Mouse (Mus musculus): ENCODE data around the gene Taf1d. TPM values are rescaled to one million over a fixed set of nuclear protein-coding genes. Genes with fewer than 3 reads are reported as not detected.

Taf1d gene
- 64.8 and 66.2 TPM in 2 replicates for polyA plus RNA-seq (2015; fragmentation: Nextera tagmentation; extraction: Ambion mirVana)

DNA sequence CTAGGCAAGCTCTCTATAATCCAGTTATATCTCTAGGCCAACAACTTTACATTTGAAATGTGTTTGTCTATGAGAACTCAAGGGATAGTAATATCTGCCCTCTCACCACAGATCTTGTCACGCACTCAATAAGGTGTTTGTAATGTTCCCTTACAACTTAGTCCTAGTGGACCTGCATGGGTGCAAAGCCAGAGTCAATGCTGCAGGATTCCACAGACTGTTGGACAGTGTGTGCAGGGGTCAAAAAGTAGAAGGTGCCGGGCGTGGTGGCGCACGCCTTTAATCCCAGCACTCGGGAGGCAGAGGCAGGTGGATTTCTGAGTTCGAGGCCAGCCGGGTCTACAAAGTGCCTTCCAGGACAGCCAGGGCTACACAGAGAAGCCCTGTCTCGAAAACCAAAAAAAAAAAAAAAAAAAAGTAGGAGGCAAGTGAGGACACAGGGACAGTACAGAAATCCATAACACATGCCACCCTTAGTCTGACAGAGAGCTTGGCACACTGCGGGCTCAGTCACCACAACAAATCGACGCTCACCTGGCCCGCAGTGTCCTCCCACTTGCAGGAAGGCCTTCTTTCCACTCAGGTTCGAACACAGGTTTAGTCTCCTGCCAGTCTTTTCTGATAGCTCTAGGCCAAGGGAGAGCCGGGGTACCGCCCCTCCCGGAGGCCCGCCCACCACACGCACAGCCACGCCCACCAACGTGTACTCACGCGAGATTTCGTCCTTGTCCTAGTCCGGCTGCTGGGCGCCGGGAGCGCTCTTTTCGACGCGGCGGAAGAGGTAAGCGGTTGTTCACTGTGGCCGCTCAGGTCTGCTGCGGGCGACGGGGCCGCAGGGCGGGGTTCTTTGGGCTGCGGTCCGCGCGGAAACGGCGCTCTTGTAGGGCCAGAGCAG lies at the start of gene Taf1d:
Taf1d (plus strand) TSS at position 712 of the 895 bp plus-strand sequence.
- H3K4me1 ChIP-seq, result peaks cover 29% of the 10 kb centered on the region
- peak within 1 kb of the TSS; percentile 91 for H3K27ac ChIP-seq
- H3K4me3 ChIP-seq, result peak within 1 kb of the TSS; percentile 88
- H3K9me3 ChIP-seq (replicated peaks), result no peaks in the 10 kb centered on the region
- H3K27me3 ChIP-seq, result no peaks in the 10 kb centered on the region
- WGBS, result 13% methylated on average over 43 of the region's 45 CpGs
- peak within 1 kb of the TSS; percentile 97 for H3K9ac ChIP-seq
- H3K4me2 ChIP-seq, result peak within 1 kb of the TSS; percentile 88
- peaks cover 27% of the 10 kb centered on the region for H3K36me3 ChIP-seq (ENCODE audit: poor library complexity, severe bottlenecking)
- peak; percentile 99 for ATAC-seq

DNA sequence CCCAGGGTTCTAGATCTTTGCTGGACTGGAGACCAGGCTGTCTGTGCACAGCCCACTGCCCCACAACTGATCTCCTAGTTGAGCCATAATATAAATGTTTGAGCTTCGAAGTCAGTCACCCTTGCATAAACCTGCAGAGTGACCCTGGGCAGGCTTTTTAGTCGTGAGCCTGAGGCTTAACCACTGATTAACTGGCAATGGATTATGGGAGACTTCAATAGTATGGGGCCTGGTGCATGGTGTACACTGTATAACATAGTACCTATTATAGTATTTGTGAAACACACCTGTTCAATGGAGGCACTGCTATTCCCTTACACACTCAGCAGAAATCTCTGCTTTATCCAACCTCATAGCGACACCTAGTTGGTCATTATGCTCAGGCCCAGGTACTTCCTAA lies 49.8 kb upstream of the Taf1d start:
- 79% methylated on average over 3 of the region's 3 CpGs for WGBS
- no peak overlapping the region for H3K4me3 ChIP-seq
- no peak overlapping the region for H3K9ac ChIP-seq
- no peaks in the 10 kb centered on the region for H3K4me1 ChIP-seq
- no peaks in the 10 kb centered on the region for H3K9me3 ChIP-seq (replicated peaks)
- H3K4me2 ChIP-seq, result no peak overlapping the region
- H3K27ac ChIP-seq, result no peak overlapping the region
- no peaks in the 10 kb centered on the region for H3K27me3 ChIP-seq
- peaks cover 14% of the 10 kb centered on the region for H3K36me3 ChIP-seq (ENCODE audit: poor library complexity, severe bottlenecking)
- no peak for ATAC-seq

DNA sequence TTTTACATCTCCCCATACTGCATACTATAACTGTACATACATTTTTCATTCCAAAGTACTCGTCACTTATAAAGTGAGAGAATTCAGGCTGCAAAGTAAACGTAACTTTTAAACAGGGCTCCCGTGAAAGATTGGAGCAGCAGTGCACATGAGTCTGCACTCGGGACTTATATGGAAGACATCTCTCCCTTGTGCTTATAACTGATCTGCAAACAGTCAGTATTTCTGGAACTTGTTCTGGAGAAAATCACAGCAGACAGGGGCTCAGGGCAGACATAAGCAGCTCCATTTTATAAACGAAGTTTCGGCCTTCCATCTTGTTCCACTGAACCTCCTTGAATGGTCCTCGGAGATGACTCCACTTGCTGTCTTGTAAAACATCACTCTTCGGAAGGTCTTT lies 44.0 kb upstream of the Taf1d start:
- Histone ChIP-seq H3K4me1 (no peaks in the 10 kb centered on the region), H3K27me3 (no peaks in the 10 kb centered on the region), H3K4me2 (no peak overlapping the region), H3K27ac (no peak overlapping the region), H3K9ac (no peak overlapping the region), H3K9me3 (replicated peaks) (no peaks in the 10 kb centered on the region), H3K36me3 (ENCODE audit: poor library complexity, severe bottlenecking) (peaks cover 68% of the 10 kb centered on the region), H3K4me3 (no peak overlapping the region)
- ATAC-seq, result no peak
- WGBS, result 93% methylated on average over 8 of the region's 8 CpGs

- H3K9me3 ChIP-seq (replicated peaks), result no peaks in the 10 kb centered on the region
- H3K4me1 ChIP-seq, result no peaks in the 10 kb centered on the region
- no peak overlapping the region for H3K9ac ChIP-seq
- no peaks in the 10 kb centered on the region for H3K27me3 ChIP-seq
- no peak overlapping the region for H3K4me3 ChIP-seq
- no peak for ATAC-seq
- H3K27ac ChIP-seq, result no peak overlapping the region
- WGBS, result 94% methylated on average over 10 of the region's 10 CpGs
- peaks cover 82% of the 10 kb centered on the region for H3K36me3 ChIP-seq (ENCODE audit: poor library complexity, severe bottlenecking)
- no peak overlapping the region for H3K4me2 ChIP-seq
Observed at GRCm38 (mm10) chr9:15263487-15263886, 42.5 kb upstream of the Taf1d start.

GRCm38 (mm10) chr9:15273981-15274380 lies 32.0 kb upstream of the Taf1d start:
- no peak overlapping the region for H3K9ac ChIP-seq
- ATAC-seq, result no peak
- H3K9me3 ChIP-seq (replicated peaks), result no peaks in the 10 kb centered on the region
- H3K4me3 ChIP-seq, result no peak overlapping the region
- peaks cover 74% of the 10 kb centered on the region for H3K36me3 ChIP-seq (ENCODE audit: poor library complexity, severe bottlenecking)
- H3K4me2 ChIP-seq, result no peak overlapping the region
- no peak overlapping the region for H3K27ac ChIP-seq
- 96% methylated on average over 2 of the region's 2 CpGs for WGBS
- H3K27me3 ChIP-seq, result no peaks in the 10 kb centered on the region
- H3K4me1 ChIP-seq, result peaks cover 13% of the 10 kb centered on the region

- H3K27me3 ChIP-seq, result no peaks in the 10 kb centered on the region
- no peak overlapping the region for H3K4me2 ChIP-seq
- H3K9me3 ChIP-seq (replicated peaks), result no peaks in the 10 kb centered on the region
- H3K36me3 ChIP-seq (ENCODE audit: poor library complexity, severe bottlenecking), result peaks cover 46% of the 10 kb centered on the region
- no peak overlapping the region for H3K9ac ChIP-seq
- no peak for ATAC-seq
- no peak overlapping the region for H3K4me3 ChIP-seq
- peaks cover 29% of the 10 kb centered on the region for H3K4me1 ChIP-seq
- 94% methylated on average over 4 of the region's 4 CpGs for WGBS
- no peak overlapping the region for H3K27ac ChIP-seq
Observed at GRCm38 (mm10) chr9:15276855-15277254, 29.2 kb upstream of the Taf1d start.

- H3K4me3 ChIP-seq, result no peak overlapping the region
- H3K9ac ChIP-seq, result no peak overlapping the region; the same call in 1 of the 2 replicates
- 99% methylated on average over 3 of the region's 3 CpGs for WGBS
- ATAC-seq, result no peak
- H3K9me3 ChIP-seq (replicated peaks), result no peaks in the 10 kb centered on the region
- H3K4me2 ChIP-seq, result peak overlapping the region; percentile 82; the same call in 1 of the 2 replicates
- H3K36me3 ChIP-seq (ENCODE audit: poor library complexity, severe bottlenecking), result peaks cover 31% of the 10 kb centered on the region
- H3K27me3 ChIP-seq, result no peaks in the 10 kb centered on the region
- H3K27ac ChIP-seq, result no peak overlapping the region
- H3K4me1 ChIP-seq, result peaks cover 29% of the 10 kb centered on the region
Observed at GRCm38 (mm10) chr9:15278343-15278742, 27.7 kb upstream of the Taf1d start.

- Histone ChIP-seq H3K27me3 (no peaks in the 10 kb centered on the region), H3K9ac (peak overlapping the region; percentile 98), H3K4me1 (peaks cover 29% of the 10 kb centered on the region), H3K9me3 (replicated peaks) (no peaks in the 10 kb centered on the region), H3K4me2 (peak overlapping the region; percentile 82), H3K27ac (peak overlapping the region; percentile 84), H3K36me3 (ENCODE audit: poor library complexity, severe bottlenecking) (peaks cover 22% of the 10 kb centered on the region), H3K4me3 (peak overlapping the region; percentile 92)
- 9% methylated on average over 19 of the region's 19 CpGs for whole genome bisulfite sequencing
- ATAC-seq, result no peak
Observed at GRCm38 (mm10) chr9:15279139-15279648, 26.8 kb upstream of the Taf1d start.

- Histone ChIP-seq H3K9me3 (replicated peaks) (no peaks in the 10 kb centered on the region), H3K4me1 (peaks cover 29% of the 10 kb centered on the region), H3K36me3 (ENCODE audit: poor library complexity, severe bottlenecking) (peaks cover 16% of the 10 kb centered on the region), H3K27me3 (no peaks in the 10 kb centered on the region), H3K9ac (peak within 1 kb of the TSS; percentile 98), H3K27ac (peak within 1 kb of the TSS; percentile 84), H3K4me2 (peak within 1 kb of the TSS; percentile 82), H3K4me3 (peak within 1 kb of the TSS; percentile 92)
- 1% methylated on average over 54 of the region's 57 CpGs for WGBS
- peak; percentile 99 for ATAC-seq
Observed at GRCm38 (mm10) chr9:15279649-15280490, 26.1 kb upstream of the Taf1d start, which contains the start of gene Med17. TSS of gene Med17 (minus strand) at chr9:15279931.

- ATAC-seq, result peak; percentile 9
- H3K27me3 ChIP-seq, result no peaks in the 10 kb centered on the region
- H3K4me1 ChIP-seq, result peaks cover 29% of the 10 kb centered on the region
- WGBS, result 43% methylated on average over 5 of the region's 5 CpGs
- H3K4me3 ChIP-seq, result peak overlapping the region; percentile 92
- peak overlapping the region; percentile 82 for H3K4me2 ChIP-seq
- H3K36me3 ChIP-seq (ENCODE audit: poor library complexity, severe bottlenecking), result peaks cover 9% of the 10 kb centered on the region
- peak overlapping the region; percentile 26 for H3K27ac ChIP-seq
- H3K9ac ChIP-seq, result peak overlapping the region; percentile 98
- H3K9me3 ChIP-seq (replicated peaks), result no peaks in the 10 kb centered on the region
Observed at GRCm38 (mm10) chr9:15280491-15280879, 25.5 kb upstream of the Taf1d start.

- Histone ChIP-seq H3K4me1 (peaks cover 12% of the 10 kb centered on the region), H3K4me3 (no peak overlapping the region), H3K9ac (no peak overlapping the region), H3K27ac (no peak overlapping the region), H3K4me2 (no peak overlapping the region), H3K36me3 (ENCODE audit: poor library complexity, severe bottlenecking) (peaks cover 1% of the 10 kb centered on the region; the same call in 1 of the 2 replicates), H3K27me3 (no peaks in the 10 kb centered on the region), H3K9me3 (replicated peaks) (no peaks in the 10 kb centered on the region)
- ATAC-seq, result no peak
- 67% methylated on average over 3 of the region's 3 CpGs for WGBS
Observed at GRCm38 (mm10) chr9:15285443-15285842, 20.6 kb upstream of the Taf1d start.

GRCm38 (mm10) chr9:15287846-15288245 lies 18.2 kb upstream of the Taf1d start:
- ATAC-seq, result no peak
- Histone ChIP-seq H3K4me1 (no peaks in the 10 kb centered on the region), H3K27me3 (no peaks in the 10 kb centered on the region), H3K36me3 (ENCODE audit: poor library complexity, severe bottlenecking) (peaks cover 3% of the 10 kb centered on the region; the same call in 1 of the 2 replicates), H3K9me3 (replicated peaks) (no peaks in the 10 kb centered on the region), H3K9ac (no peak overlapping the region), H3K27ac (no peak overlapping the region), H3K4me3 (no peak overlapping the region), H3K4me2 (no peak overlapping the region)
- 50% methylated on average over 6 of the region's 6 CpGs for WGBS
